Mouse (Mus musculus) left cerebral cortex, postnatal 14 days (tissue): ENCODE measurements at regions not wholly inside any gene's neighbourhood (a gene's known extent, or its start where the extent isn't known, plus 50 kb on each side); places are given as distances from the start of the nearest gene placed in this dataset.

Source experiments
- DNase-seq, 2 experiments: peaks; one replicate each; pipeline ENCODE4 v3.0.0; 2021 to 2022; ENCODE audit warnings: low spot score in 2 of 2, mixed read lengths in 1 of 2
- intact Hi-C: fragments of 180-260 bp; cut with DNase I; formaldehyde crosslinking; loops from one replicate; pipeline ENCODE4 v1.15.1; 2025

GRCm38 (mm10) chr12:16277144-16277543 lies 333.6 kb downstream of the Lpin1 start:
- intact Hi-C loops = no loop called here
- DNase-seq = no peak

- intact Hi-C loops = no loop called here
These were observed 334.5 kb downstream of the Lpin1 start for GRCm38 (mm10) chr12:16276301-16276700.

GRCm38 (mm10) chr12:16272441-16272840 lies 338.3 kb downstream of the Lpin1 start:
- intact Hi-C loops = no loop called here
- no peak for DNase-seq

More at GRCm38 (mm10) chr12:16276301-16276700, 334.5 kb downstream of the Lpin1 start:
- DNase-seq = no peak

- intact Hi-C loops = no loop called here
- no peak for DNase-seq
These were observed 339.9 kb downstream of the Lpin1 start for GRCm38 (mm10) chr12:16270876-16271275.

- intact Hi-C loops = no loop called here
- DNase-seq = peak in 1 of 2 experiments; percentile 12
These were observed 341.1 kb downstream of the Lpin1 start for GRCm38 (mm10) chr12:16269706-16270105.

GRCm38 (mm10) chr12:16268621-16269165 lies 342.1 kb downstream of the Lpin1 start:
- DNase-seq = no peak
- intact Hi-C loops = no loop called here

GRCm38 (mm10) chr12:16261465-16261864 lies 349.3 kb downstream of the Lpin1 start:
- no peak for DNase-seq
- intact Hi-C loops = no loop called here

- peak; percentile 9 to 10 for DNase-seq
- intact Hi-C loops = no loop called here
These were observed 349.8 kb downstream of the Lpin1 start for GRCm38 (mm10) chr12:16260981-16261380.

- intact Hi-C loops = no loop called here
These were observed 350.3 kb downstream of the Lpin1 start for GRCm38 (mm10) chr12:16260501-16260900.

GRCm38 (mm10) chr12:16250621-16251020 lies 360.1 kb downstream of the Lpin1 start:
- intact Hi-C loops = no loop called here

More at GRCm38 (mm10) chr12:16260501-16260900, 350.3 kb downstream of the Lpin1 start:
- peak in 1 of 2 experiments; percentile 5 for DNase-seq

GRCm38 (mm10) chr12:16250096-16250495 lies 360.7 kb downstream of the Lpin1 start:
- DNase-seq = no peak
- intact Hi-C loops = no loop called here

More at GRCm38 (mm10) chr12:16250621-16251020, 360.1 kb downstream of the Lpin1 start:
- no peak for DNase-seq

- no peak for DNase-seq
- intact Hi-C loops = loop anchor here (10.0 kb wide), 1 partner anchor 265 kb away; no protein-coding TSS in a partner anchor
These were observed 371.0 kb downstream of the Lpin1 start for GRCm38 (mm10) chr12:16239792-16240191.

GRCm38 (mm10) chr12:16237498-16237897 lies 373.3 kb downstream of the Lpin1 start:
- intact Hi-C loops = loop anchor here (10.0 kb wide), 1 partner anchor 267 kb away; no protein-coding TSS in a partner anchor
- DNase-seq = no peak

- DNase-seq = no peak
- intact Hi-C loops = loop anchor here (5.0 to 10.0 kb wide), 2 partner anchors 271 to 416 kb away; partner anchors contain the start of gene Trib2
These were observed 377.2 kb downstream of the Lpin1 start for GRCm38 (mm10) chr12:16233559-16233958.

GRCm38 (mm10) chr12:16232828-16233227 lies 377.9 kb downstream of the Lpin1 start:
- intact Hi-C loops = loop anchor here (5.0 to 10.0 kb wide), 2 partner anchors 272 to 416 kb away; partner anchors contain the start of gene Trib2
- no peak for DNase-seq

GRCm38 (mm10) chr12:16232051-16232450 lies 378.7 kb downstream of the Lpin1 start:
- intact Hi-C loops = loop anchor here (5.0 to 10.0 kb wide), 2 partner anchors 273 to 415 kb away; partner anchors contain the start of gene Trib2
- DNase-seq = peak in 1 of 2 experiments; percentile 8

GRCm38 (mm10) chr12:16231093-16231492 lies 379.7 kb downstream of the Lpin1 start:
- intact Hi-C loops = loop anchor here (5.0 to 10.0 kb wide), 2 partner anchors 274 to 414 kb away; partner anchors contain the start of gene Trib2
- peak in 1 of 2 experiments; percentile 14 for DNase-seq

GRCm38 (mm10) chr12:16225428-16225827 lies 385.3 kb downstream of the Lpin1 start:
- no peak for DNase-seq
- intact Hi-C loops = no loop called here

GRCm38 (mm10) chr12:16222836-16223450 lies 387.8 kb downstream of the Lpin1 start:
- intact Hi-C loops = no loop called here
- DNase-seq = no peak

GRCm38 (mm10) chr12:16222205-16222604 lies 388.6 kb downstream of the Lpin1 start:
- no peak for DNase-seq
- intact Hi-C loops = no loop called here

GRCm38 (mm10) chr12:16221142-16221541 lies 389.6 kb downstream of the Lpin1 start:
- DNase-seq = no peak
- intact Hi-C loops = no loop called here
